Mouse (Mus musculus): Measurements from ENCODE around the gene Zfp978. TPM values are rescaled to one million over a fixed set of nuclear protein-coding genes. Genes with fewer than 3 reads are reported as not detected.
"Not testable (repeated sequence)": the region's sequence is repeated elsewhere in the genome, so short reads cannot be mapped to it uniquely, and the experiment has no call there.

Zfp978 gene
- total RNA-seq (2021) = not detected
- long read RNA-seq, experiment 1 = 0 reads
- long read RNA-seq, experiment 2 = 0 reads

DNA sequence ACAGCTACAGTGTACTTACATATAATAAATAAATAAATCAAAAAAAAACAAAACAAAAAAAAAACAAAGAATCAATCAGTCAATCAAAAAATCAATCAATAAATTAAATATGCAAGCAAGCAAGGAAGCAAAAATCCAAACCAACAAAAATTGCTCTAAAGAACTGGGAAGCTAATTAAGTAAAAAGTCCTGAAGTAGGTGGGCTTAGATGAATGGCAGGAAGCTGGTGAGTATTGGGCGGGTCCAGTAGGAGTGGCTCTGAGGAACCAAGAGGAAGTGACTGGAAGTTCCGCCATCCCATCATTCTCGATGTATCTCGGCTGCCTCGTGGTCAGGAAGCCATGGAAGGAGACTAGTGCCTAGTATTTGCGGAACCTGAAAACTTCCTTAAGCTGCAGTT is at the start of gene Zfp978:
Gene Zfp978 (plus strand): TSS at position 301 of the 400 bp plus-strand sequence.
- DNase-seq (ENCODE audit: low spot score in 2 of 2); H3K4me3 ChIP-seq; H3K27ac ChIP-seq: not testable (repeated sequence)

DNA sequence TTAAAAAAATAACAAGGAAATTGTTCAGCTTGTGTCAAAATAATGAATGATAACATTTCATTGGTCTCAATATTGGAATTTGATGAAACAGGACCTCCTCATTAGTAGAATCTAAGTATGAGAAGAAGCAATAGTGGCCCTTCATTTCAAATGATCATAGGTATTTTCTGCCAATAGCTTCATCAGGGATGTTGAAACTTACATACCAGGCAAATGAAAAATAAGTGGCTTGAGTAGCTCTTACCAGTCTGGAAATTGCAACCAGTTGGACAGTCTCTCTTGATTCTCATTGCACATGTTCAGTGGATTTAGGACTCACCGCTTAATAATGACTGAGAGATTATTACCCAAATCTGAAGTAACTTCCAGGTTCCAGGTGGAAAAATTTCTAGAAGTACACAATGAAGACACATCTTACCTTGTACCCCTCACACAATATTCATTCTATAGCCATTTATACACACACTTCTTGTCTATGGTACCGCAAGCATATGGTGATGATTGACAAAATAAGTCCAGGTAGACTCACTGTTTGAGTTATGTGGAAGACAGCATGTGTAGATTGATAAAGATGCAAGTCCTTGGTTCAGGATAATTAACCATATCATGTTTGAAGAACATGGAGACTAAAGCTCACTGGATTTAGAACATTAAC is 25.9 kb upstream of the Zfp978 start:
- not testable (repeated sequence) for H3K27ac ChIP-seq; DNase-seq (ENCODE audit: low spot score in 2 of 2)

DNA sequence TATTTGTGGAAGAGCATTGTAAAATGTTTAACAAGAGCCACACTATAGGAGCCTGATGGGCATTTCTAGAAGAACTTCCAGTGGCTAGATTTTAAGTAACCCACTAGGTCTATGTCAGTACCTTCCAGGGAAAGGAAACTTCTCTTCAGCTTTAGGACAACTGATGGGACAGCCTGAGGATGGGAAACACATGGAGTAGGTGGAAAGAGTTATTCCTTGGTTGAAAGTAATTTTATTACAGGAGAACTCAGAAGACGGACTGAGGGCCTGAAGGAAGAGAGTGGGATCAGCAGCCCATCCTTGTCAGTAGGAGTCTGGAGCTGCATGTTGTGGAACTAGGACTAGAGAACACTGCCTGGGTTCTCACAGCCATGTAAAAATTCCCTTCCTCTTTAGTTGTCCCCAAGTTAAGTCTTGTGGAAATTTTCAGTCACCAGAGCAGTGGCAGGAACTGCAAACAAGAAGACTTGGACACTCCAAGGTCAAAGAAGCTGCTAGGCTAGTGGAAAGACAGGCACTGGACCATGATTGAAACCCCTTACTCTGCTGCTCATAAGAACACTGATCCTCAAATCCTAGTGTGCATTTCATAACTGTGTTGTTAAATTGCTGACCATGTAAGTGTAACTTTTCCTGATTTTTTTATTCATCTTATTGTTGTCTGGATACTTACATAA is 25.3 kb upstream of the Zfp978 start:
- not testable (repeated sequence) for H3K4me3 ChIP-seq; DNase-seq (ENCODE audit: low spot score in 2 of 2); H3K27ac ChIP-seq

More for the DNA sequence above, 25.9 kb upstream of the Zfp978 start:
- H3K4me3 ChIP-seq = not testable (repeated sequence)

DNA sequence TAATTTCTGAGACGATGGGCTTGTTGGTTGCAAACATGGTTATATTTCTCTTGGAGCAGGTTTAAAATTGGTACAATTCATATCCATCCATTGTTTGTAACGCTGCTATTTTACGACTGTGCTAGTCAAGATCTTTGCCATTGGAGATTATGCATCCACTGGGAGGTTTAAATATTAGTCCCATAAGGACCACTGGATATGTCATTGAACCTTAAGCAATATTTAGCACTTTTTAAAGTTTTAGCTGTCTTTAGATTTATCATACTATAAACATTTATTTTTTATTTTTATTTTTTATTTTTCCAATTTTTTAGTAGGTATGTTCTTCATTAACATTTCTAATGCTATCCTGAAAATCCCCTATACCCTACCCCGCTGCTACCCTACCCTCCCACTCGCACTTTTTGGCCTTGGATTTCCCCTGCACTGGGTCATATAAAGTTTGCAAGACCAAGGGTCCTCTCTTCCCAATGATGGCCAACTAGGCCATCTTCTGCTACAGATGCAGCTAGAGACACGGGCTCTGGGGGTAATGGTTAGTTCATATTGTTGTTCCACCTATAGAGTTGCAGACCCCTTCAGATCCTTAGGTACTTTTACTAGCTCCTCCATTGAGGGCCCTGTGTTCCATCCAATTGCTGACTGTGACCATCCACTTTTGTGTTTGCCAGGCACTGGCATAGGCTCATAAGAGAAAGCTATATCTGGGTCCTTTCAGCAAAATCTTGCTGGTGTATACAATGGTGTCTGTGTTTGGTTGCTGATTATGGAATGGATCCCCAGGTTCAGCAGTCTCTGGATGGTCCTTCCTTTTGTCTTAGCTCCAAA is 24.5 kb upstream of the Zfp978 start:
- not testable (repeated sequence) for H3K4me3 ChIP-seq; H3K27ac ChIP-seq; DNase-seq (ENCODE audit: low spot score in 2 of 2)

DNA sequence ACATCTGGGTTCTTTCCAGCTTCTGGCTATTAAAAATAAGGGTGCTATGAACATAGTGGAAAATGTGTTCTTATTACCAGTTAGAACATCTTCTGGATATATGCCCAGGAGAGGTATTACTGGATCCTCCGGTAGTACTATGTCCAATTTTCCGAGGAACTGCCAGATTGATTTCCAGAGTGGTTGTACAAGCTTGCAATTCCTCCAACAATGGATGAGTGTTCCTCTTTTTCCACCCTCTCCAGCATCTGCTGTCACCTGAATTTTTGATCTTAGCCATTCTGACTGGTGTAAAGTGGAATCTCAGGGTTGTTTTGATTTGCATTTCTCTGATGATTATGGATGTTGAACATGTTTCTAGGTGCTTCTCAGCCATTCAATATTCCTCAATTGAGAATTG is 23.6 kb upstream of the Zfp978 start:
- DNase-seq (ENCODE audit: low spot score in 2 of 2); H3K4me3 ChIP-seq; H3K27ac ChIP-seq: not testable (repeated sequence)

DNA sequence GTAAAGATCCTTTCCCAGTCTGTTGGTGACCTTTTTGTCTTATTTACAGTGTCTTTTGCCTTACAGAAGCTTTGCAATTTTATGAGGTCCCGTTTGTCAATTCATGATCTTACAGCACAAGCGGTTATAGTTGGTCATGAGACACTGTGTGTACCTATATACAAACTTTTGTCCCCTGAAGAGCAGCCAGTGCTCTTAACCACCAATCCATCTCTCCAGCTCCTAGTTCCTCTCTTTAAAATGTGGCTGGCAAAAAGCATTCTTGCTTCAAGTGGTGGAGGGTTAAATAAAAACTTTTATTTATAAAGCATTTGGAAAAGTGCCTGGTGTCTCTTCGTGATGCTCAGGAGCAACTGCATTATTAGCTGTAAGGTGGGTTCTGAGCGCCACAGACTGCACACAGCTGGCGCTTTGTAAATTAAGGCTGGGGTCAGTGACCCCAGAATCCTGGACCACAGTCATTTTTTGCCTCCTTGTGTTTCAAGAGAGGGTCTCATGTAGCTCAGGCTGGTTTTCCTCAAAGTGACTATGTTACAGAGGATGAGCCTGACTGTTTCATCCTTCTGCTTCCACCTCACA is 23.0 kb upstream of the Zfp978 start:
- no peak for TF ChIP-seq CTCF (conservative IDR thresholded peaks at IDR 0.05)
- no peak for DNase-seq (ENCODE audit: low spot score in 2 of 2)
- no peak overlapping the region for H3K27ac ChIP-seq
- no peak overlapping the region for H3K4me3 ChIP-seq

DNA sequence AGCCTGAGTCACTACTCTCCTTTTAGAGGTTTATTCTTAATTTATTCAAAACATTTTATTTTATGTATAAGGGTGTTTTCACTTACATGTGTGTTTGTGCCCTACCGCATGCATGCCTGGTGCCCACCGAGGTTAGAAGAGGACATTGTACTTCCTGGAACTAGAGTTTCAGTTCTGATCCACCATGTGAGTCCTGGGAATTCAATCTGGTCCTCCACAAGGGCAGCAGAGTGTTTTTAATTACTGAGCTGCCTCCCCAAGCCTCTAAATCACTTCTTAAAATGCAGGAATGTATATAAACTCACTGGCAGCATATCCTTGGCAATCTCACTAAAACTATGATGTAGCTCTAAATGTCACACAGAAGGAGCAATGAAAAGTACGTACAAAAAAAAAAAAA is 22.4 kb upstream of the Zfp978 start:
- not testable (repeated sequence) for H3K27ac ChIP-seq; DNase-seq (ENCODE audit: low spot score in 2 of 2); H3K4me3 ChIP-seq

DNA sequence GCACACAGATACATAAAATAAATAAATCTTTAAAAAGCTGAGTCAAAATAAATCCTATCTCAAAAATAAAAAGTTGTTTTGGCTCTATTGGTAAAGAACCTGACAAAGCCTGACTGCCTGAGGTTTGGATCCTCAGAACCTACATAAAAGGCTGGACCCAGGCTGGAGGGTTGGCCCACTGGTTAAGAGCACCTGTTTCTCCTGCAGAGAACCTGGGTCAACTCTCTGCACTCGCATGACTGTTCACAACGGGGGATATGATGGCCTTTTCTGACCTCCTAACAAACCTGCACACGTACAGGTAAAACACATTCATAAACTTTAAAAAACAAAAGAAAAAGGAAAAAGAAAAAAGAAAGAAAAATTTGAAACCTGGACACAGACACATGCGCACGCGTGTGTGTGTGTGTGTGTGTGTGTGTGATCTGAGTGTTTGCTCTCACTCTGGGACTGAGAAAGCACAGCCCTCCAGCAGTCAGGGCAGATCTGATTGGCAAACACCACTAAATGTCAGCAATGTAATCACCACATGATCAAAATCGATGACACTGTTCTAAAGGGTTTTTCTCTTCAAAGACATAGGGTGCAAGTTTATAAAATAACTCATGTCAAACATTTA is 21.4 kb upstream of the Zfp978 start:
- not testable (repeated sequence) for H3K4me3 ChIP-seq; DNase-seq (ENCODE audit: low spot score in 2 of 2); H3K27ac ChIP-seq

DNA sequence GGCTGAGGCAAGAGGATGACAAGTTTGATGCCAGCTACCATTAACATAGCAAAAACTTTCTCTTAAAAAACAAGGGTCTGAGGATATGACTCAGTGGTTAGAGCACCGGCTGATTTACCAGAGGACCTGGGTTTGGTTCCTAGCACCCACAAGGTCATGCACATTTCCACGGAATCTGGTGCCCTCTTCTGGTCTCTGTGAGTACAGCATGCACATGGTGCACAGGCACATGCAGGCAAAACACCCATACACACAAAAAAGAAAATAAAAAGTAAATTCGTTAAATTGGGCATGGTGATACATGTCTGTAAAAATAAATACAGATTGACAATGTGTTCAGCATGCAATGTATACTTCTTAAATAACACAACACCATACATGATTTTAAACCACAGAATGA is 20.9 kb upstream of the Zfp978 start:
- H3K4me3 ChIP-seq; H3K27ac ChIP-seq; DNase-seq (ENCODE audit: low spot score in 2 of 2): not testable (repeated sequence)

DNA sequence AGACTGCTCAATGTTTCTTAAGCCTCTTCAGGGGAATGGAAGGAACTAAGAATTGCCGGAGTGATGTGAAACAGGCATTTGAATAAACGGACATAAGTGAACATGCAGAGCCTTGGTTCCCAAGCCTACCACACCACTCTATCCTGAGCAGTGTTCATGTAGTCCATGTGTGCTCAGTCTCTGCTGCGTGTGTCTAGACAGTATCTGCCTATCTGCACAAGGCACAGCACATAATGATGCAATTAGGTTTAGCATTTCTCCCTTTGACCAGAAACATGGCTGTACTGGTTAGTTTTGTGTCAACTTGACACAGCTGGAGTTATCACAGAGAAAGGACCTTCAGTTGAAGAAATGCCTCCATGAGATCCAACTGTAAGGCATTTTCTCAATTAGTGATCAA is 20.2 kb upstream of the Zfp978 start:
- not testable (repeated sequence) for H3K4me3 ChIP-seq; DNase-seq (ENCODE audit: low spot score in 2 of 2); H3K27ac ChIP-seq

DNA sequence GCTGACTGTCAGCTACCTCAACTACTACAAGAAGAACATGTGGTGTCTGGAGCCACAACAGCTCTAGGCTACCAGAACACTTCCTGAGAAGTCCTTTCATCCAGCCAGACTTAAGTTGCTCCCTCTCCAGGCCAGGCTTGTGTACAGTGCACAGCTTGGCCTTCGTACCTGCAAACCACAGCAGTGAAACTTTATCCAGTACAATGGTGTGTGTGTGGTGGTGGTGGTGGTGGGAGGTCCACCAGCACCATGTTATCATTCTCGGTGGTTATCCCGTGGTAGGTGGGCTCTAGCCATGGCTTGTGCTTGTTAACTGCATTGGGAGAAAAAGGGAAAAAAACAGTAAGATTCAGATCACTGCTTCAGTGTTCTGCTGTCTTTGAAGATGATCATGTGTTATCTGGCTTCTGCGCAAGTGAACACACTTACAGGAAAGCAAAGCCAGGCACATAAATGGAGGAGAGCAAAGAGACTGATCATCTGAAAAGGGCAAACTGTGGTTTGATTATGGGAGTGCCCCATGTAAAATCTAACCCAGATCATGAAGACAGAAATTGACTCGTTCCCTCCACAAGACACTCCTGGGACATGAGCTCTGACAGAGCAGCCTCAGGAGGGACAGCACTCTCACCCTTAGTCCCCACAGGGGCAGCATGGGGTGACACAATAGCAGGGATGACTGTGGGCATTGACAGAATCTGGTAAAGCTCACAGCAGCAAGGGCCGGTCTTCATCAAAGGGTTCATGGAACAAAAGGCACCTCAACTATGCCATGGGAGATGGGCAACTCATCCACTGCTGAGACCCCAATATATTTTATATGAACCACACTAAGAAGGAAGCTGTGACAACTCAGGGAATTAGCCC is 17.8 kb upstream of the Zfp978 start:
- H3K4me3 ChIP-seq, H3K27ac ChIP-seq: not testable (repeated sequence)

DNA sequence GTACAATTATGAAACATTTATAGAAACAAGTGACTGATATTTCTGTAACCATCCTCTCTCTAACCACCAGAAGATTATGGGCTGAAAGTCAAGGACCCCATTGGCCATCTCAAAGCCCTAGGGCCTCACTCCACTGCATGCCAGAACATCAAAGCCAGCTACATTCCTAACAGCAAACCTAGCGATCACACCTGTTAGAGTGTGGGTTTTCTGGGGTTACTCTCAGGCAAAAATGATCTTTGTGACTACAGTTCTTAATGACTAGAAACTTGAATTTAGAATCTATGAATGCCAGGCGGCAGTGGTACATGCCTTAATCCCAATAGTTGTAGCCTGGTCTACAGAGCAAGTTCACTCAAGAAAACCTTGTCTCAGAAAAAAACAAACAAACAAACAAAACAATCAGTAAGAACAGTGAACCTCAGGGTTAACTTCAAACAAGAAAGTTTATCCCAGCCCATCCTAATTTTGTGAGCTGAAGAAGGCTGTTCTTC is 16.0 kb upstream of the Zfp978 start:
- not testable (repeated sequence) for H3K27ac ChIP-seq; H3K4me3 ChIP-seq; DNase-seq (ENCODE audit: low spot score in 2 of 2)

More for the DNA sequence above, 17.8 kb upstream of the Zfp978 start:
- DNase-seq (ENCODE audit: low spot score in 2 of 2) = not testable (repeated sequence)

DNA sequence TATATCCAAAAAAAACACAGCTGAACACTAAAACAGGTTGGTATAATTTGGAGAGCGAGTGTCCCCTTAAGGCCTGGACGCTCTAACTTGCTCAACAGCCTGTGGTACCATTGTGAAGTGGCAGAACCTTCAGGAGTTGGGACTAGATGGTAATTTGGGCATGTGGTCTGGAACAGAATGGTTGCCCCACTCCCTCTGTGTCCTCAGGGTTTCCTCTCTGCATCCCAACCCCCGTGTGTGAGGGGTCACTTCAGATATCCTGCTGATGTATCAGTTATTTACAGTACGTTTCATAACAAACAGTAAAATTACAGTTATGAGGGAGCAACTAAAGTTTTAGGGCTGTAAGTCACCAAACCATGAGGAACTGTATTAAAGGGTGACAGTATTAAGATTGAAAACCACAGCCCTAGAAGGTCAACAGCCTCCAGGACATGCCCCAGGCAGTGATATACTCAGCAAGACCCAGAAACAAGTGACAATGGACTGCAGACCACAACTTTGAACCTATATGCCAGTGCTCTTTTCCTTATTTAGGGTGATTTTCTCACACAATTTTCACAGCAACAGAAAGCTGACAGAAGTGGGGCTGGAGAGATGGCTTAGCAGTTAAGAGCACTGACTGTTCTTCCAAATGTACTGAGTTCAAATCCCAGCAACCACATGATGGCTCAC is 14.6 kb upstream of the Zfp978 start:
- DNase-seq (ENCODE audit: low spot score in 2 of 2); H3K4me3 ChIP-seq; H3K27ac ChIP-seq: not testable (repeated sequence)

DNA sequence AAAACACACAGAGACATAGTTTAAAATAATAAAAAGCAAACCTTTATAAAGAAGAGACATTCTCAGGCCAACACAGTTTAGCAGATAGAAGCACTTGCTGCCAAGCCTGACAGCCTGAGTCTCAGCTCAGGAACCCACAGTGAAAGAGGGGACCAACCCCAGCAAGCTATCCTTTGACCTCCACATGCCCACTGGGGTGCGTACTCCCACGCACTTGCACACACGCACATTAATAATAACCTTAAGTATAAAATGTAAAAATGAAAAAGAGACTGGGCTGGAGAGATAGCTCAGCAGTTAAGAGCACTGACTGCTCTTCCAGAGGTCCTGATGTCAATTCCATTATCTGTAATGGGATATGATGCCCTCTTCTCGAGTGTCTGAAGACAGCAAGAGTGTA is 13.8 kb upstream of the Zfp978 start:
- not testable (repeated sequence) for DNase-seq (ENCODE audit: low spot score in 2 of 2); H3K27ac ChIP-seq; H3K4me3 ChIP-seq

DNA sequence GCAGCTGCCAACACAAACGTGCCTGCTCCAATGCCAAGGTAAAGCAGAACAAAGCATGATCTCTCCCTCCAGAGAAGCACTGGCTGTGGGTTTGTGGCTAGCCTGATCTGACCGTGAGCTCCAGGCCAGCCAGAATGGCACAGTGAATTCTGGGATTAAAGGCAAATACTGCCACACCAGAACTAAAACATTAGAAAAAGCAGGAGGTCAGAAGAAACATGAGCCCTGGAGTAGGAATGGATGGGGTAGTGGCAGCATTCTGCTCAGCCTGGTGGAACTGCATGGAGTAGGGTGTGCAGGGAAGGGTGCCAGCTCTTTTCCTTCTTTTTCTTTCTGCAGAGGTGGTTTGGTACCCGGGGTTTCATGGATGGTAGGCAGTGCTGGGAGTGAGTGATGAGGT is 13.2 kb upstream of the Zfp978 start:
- H3K27ac ChIP-seq; DNase-seq (ENCODE audit: low spot score in 2 of 2); H3K4me3 ChIP-seq: not testable (repeated sequence)

DNA sequence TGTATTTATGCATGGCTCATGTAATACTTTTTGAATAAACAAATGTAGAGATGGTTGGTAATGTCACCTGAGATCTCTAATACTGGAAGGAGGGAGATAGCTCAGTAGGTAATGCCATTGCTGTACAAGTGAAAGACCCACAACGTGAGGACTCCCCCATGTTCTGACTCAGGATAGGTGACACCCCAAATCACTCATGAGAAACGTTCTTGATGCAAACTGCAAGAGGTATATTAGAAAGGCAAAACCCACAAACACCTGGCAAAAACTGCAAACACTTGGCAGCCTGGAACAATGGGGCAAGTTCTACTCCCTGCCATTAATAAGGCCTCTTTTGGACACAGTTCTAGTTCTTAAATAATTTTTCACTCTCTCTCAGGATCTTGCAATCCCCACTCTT is 12.7 kb upstream of the Zfp978 start:
- not testable (repeated sequence) for H3K4me3 ChIP-seq; H3K27ac ChIP-seq; DNase-seq (ENCODE audit: low spot score in 2 of 2)
